27 mouse cellular contexts compared by ENCODE assay signal in the genomic region with DNA sequence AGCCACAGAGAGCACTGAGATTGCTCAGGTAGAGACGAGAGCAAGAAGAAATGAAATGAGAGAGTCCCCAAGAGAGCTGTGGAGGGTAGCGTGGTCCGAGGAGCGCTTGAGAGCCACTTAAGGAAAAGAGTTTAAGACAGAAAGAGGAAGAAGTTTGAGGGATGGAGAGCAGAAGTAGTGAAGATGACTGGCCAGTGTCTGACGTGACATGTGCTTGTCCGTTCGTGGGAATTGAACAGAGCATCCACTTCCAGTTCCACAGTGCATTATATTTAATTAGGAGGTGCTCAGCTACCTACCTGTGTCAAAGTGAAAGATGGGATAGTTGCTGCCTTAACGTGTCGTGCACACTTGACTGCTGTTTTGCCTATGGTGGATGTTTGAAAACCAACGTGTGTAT. TPM values are rescaled to one million over a fixed set of nuclear protein-coding genes. Genes with fewer than 3 reads are reported as not detected.
DNase-seq lines count a peak whose midpoint lies in the region; ATAC-seq and TF ChIP-seq lines count a peak whose summit lies in the region.
"Had no signal": no experiment of that assay in that cellular context is flagged by ENCODE, and none has a peak within 500 bp of the region (broad histone marks: within the 10 kb centered on the region; RNA-seq: fewer than 3 reads in every experiment).

No protein-coding gene starts in this region.

- no peaks in the 10 kb centered on the region for H3K27me3 ChIP-seq in CH12.LX (replicated peaks)
- H3K27me3 ChIP-seq in intestine, embryonic 15.5 days (replicated peaks), result no peaks in the 10 kb centered on the region
- H3K27me3 ChIP-seq in midbrain, embryonic 10.5 days (ENCODE audit: low read depth, poor library complexity, severe bottlenecking), result no peaks in the 10 kb centered on the region
- H3K27me3 ChIP-seq: embryonic facial prominence, embryonic 13.5 days; embryonic facial prominence, embryonic 15.5 days; forebrain, embryonic 12.5 days; Patski had no signal

- TF ChIP-seq POLR2A in CH12.LX (IDR thresholded peaks at IDR 0.05; ENCODE audit: low read depth, low read length), result no peak

- dilution Hi-C loops in CH12.LX (cut with MboI; ENCODE audit: extremely low pct_ligation_motif_present, extremely low pct_unique_long_range_greater_than_20kb, low sequenced_read_pairs), result no loop called here

- peaks cover 8 to 50% of the 10 kb centered on the region in 2 experiments for H3K4me1 ChIP-seq in CH12.LX (ENCODE audit: control insufficient read depth in 1 of 2, insufficient read depth in 2 of 2)
- H3K4me1 ChIP-seq in intestine, embryonic 15.5 days (replicated peaks), result no peaks in the 10 kb centered on the region
- H3K4me1 ChIP-seq in midbrain, embryonic 10.5 days, result no peaks in the 10 kb centered on the region
- H3K4me1 ChIP-seq: embryonic facial prominence, embryonic 13.5 days; embryonic facial prominence, embryonic 15.5 days; forebrain, embryonic 12.5 days had no signal

- peak; percentile 78 for DNase-seq in heart, adult 11 months
- DNase-seq in heart, postnatal 10 days, result no peak
- no peak for DNase-seq in CH12.LX (ENCODE audit: extremely low read depth)
- DNase-seq in lung, postnatal 4 days, result no peak
- no peak for DNase-seq in midbrain, embryonic 10.5 days (ENCODE audit: low spot score)
- DNase-seq: adrenal gland, adult 8-10 months; adrenal gland, postnatal 14 days; adrenal gland, postnatal 36 days; B cell, adult 2 months; cerebellum, adult 11-12 months; cerebellum, adult 2 months; cerebellum, adult 9-10 months; cerebellum, postnatal 10 days; cerebellum, postnatal 25 days; embryo, embryonic 11 days had no signal

- no peak overlapping the region; the same call in 1 of the 2 replicates for H3K4me2 ChIP-seq in CH12.LX (ENCODE audit: insufficient read depth, low read depth, poor library complexity, severe bottlenecking)
- no peak overlapping the region for H3K4me2 ChIP-seq in intestine, embryonic 15.5 days (replicated peaks)
- H3K4me2 ChIP-seq: embryonic facial prominence, embryonic 13.5 days; embryonic facial prominence, embryonic 15.5 days; forebrain, embryonic 12.5 days had no signal

- no peak overlapping the region for H3K4me3 ChIP-seq in CH12.LX (replicated peaks in 1 of 3; ENCODE audit: low read depth in 2 of 3, low read length in 2 of 3, poor library complexity in 1 of 3)
- no peak overlapping the region for H3K4me3 ChIP-seq in intestine, embryonic 15.5 days (replicated peaks)
- no peak overlapping the region for H3K4me3 ChIP-seq in midbrain, embryonic 10.5 days
- H3K4me3 ChIP-seq: embryonic facial prominence, embryonic 13.5 days; embryonic facial prominence, embryonic 15.5 days; erythroblast, embryonic 14.5 days; forebrain, embryonic 10.5 days; forebrain, embryonic 12.5 days had no signal

- peaks cover 2 to 30% of the 10 kb centered on the region in 2 experiments for H3K36me3 ChIP-seq in CH12.LX (replicated peaks in 1 of 2; ENCODE audit: control insufficient read depth in 1 of 2, insufficient read depth in 1 of 2, low read length in 1 of 2)
- no peaks in the 10 kb centered on the region for H3K36me3 ChIP-seq in intestine, embryonic 15.5 days
- peaks cover 23% of the 10 kb centered on the region for H3K36me3 ChIP-seq in midbrain, embryonic 10.5 days

- WGBS in intestine, embryonic 15.5 days, result 86% methylated on average over 10 of the region's 10 CpGs
- 94% methylated on average over 10 of the region's 10 CpGs for WGBS in midbrain, embryonic 10.5 days

- no peaks in the 10 kb centered on the region for H3K79me2 ChIP-seq in CH12.LX (replicated peaks; ENCODE audit: control insufficient read depth, extremely low read depth, insufficient read depth, poor library complexity, severe bottlenecking)

- in situ Hi-C loops in CH12.LX (cut with MboI; ENCODE audit: low pct_ligation_motif_present, low pct_unique_long_range_greater_than_20kb, low sequenced_read_pairs), result no loop called here

- no peak overlapping the region for H3K9ac ChIP-seq in CH12.LX (ENCODE audit: insufficient read depth, low read depth)
- H3K9ac ChIP-seq in intestine, embryonic 15.5 days, result no peak overlapping the region
- H3K9ac ChIP-seq: embryonic facial prominence, embryonic 13.5 days; embryonic facial prominence, embryonic 15.5 days; forebrain, embryonic 12.5 days had no signal

- no peak for TF ChIP-seq RAD21 in CH12.LX (IDR thresholded peaks at IDR 0.05; ENCODE audit: low read depth, low read length)

- peak; percentile 86 for ATAC-seq in granulocyte monocyte progenitor cell, adult 5-6 weeks (replicated peaks; ENCODE audit: poor library complexity, severe bottlenecking)
- ATAC-seq in megakaryocyte progenitor cell, adult 5-6 weeks (replicated peaks; ENCODE audit: poor library complexity), result peak; percentile 56
- no peak for ATAC-seq in intestine, embryonic 15.5 days
- ATAC-seq: forebrain, embryonic 14.5 days; forebrain, embryonic 16.5 days; Patski had no signal

- no peak for TF ChIP-seq EP300 in CH12.LX (IDR thresholded peaks at IDR 0.05; ENCODE audit: low read length)

- no peak for TF ChIP-seq CTCF in CH12.LX (conservative IDR thresholded peaks at IDR 0.05 in 1 of 2, IDR thresholded peaks at IDR 0.05 in 1 of 2; ENCODE audit: low read depth in 2 of 2, low read length in 2 of 2)

- H3K9me3 ChIP-seq in CH12.LX (replicated peaks; ENCODE audit: low read length), result peaks cover 3% of the 10 kb centered on the region
- H3K9me3 ChIP-seq in intestine, embryonic 15.5 days, result no peaks in the 10 kb centered on the region
- no peaks in the 10 kb centered on the region; the same call in 1 of the 2 replicates for H3K9me3 ChIP-seq in midbrain, embryonic 10.5 days (replicated peaks)
- H3K9me3 ChIP-seq: embryonic facial prominence, embryonic 13.5 days; embryonic facial prominence, embryonic 15.5 days; forebrain, embryonic 12.5 days had no signal

- intact Hi-C loops in heart, postnatal 10 days (cut with DNase I), result no loop called here

- H3K27ac ChIP-seq in CH12.LX (ENCODE audit: insufficient read depth, low read depth), result no peak overlapping the region
- H3K27ac ChIP-seq in intestine, embryonic 15.5 days, result no peak overlapping the region
- no peak overlapping the region for H3K27ac ChIP-seq in midbrain, embryonic 10.5 days (replicated peaks)
- H3K27ac ChIP-seq: embryonic facial prominence, embryonic 13.5 days; embryonic facial prominence, embryonic 15.5 days; forebrain, embryonic 10.5 days; forebrain, embryonic 12.5 days had no signal

TF ChIP-seq in CH12.LX, 34 proteins besides CTCF, POLR2A, EP300 and RAD21:
- TF ChIP-seq USF1 (IDR thresholded peaks at IDR 0.05; ENCODE audit: low read depth, low read length), result no peak
- TF ChIP-seq ZKSCAN1 (IDR thresholded peaks at IDR 0.05; ENCODE audit: borderline replicate concordance, low read depth, low read length), result no peak
- TF ChIP-seq MEF2A (IDR thresholded peaks at IDR 0.05; ENCODE audit: borderline replicate concordance, low read depth, low read length), result no peak
- 0 out of 2 replicates have a peak, but pooled peaks have one; percentile 65 for TF ChIP-seq MYC (IDR thresholded peaks at IDR 0.05; ENCODE audit: low read depth, low read length)
- no peak for TF ChIP-seq USF2 (conservative IDR thresholded peaks at IDR 0.05; ENCODE audit: low read depth, low read length)
- no peak for TF ChIP-seq NELFE (IDR thresholded peaks at IDR 0.05; ENCODE audit: low read depth, low read length)

RNA-seq across cellular contexts. Expression of gene Gpr183, which starts 8.1 kb away (rescaled TPM):
- 1 to 10 TPM; 1.3 TPM for total RNA-seq in heart, postnatal 10 days (2021)
- total RNA-seq in CH12.LX (2012; rRNA removed) (3.6 and 4.0 TPM in 2 replicates), CH12.LX (2014; rRNA removed) (16.2 and 16.3 TPM in 2 replicates)
- polyA plus RNA-seq in CH12.LX (2012; ENCODE audit: insufficient read length, low read depth), result 8.3 and 8.7 TPM in 2 replicates
- 3.2 and 3.3 TPM in 2 replicates for total RNA-seq in granulocyte monocyte progenitor cell, adult 5-6 weeks (2014; fragmentation: Nextera tagmentation)
- 3.4 and 3.7 TPM in 2 replicates for total RNA-seq in granulocyte monocyte progenitor cell, adult 5-6 weeks (2017)
- total RNA-seq in megakaryocyte progenitor cell, adult 5-6 weeks (2015), result 4.0 and 7.1 TPM in 2 replicates
- 2.2 and 3.5 TPM in 2 replicates for total RNA-seq in megakaryocyte progenitor cell, adult 5-6 weeks (2017)
- polyA plus RNA-seq in intestine, embryonic 15.5 days (2015; fragmentation: Nextera tagmentation; extraction: Ambion mirVana), result 3.7 TPM in 2 replicates
- polyA plus RNA-seq in midbrain, embryonic 10.5 days (2016; fragmentation: Nextera tagmentation; extraction: Ambion mirVana), result 1.8 and 1.9 TPM in 2 replicates
- polyA plus RNA-seq: Patski had no signal

RNA-seq across cellular contexts. Expression of gene Gpr18, which starts 57.5 kb away (rescaled TPM):
- total RNA-seq in heart, postnatal 10 days (2021), result under 1 TPM; 0.27 to 0.45 TPM
- total RNA-seq in CH12.LX (2012; rRNA removed) (26.8 and 33.5 TPM in 2 replicates), CH12.LX (2014; rRNA removed) (32.5 and 37.0 TPM in 2 replicates)
- polyA plus RNA-seq in CH12.LX (2012; ENCODE audit: insufficient read length, low read depth), result 37.8 and 46.2 TPM in 2 replicates
- 0.60 and 3.1 TPM in 2 replicates for total RNA-seq in granulocyte monocyte progenitor cell, adult 5-6 weeks (2014; fragmentation: Nextera tagmentation)
- total RNA-seq in granulocyte monocyte progenitor cell, adult 5-6 weeks (2017), result 0.43 TPM in 1 of 2 replicates, not detected in the other
- total RNA-seq in megakaryocyte progenitor cell, adult 5-6 weeks (2015), result 0.68 and 2.1 TPM in 2 replicates
- total RNA-seq in megakaryocyte progenitor cell, adult 5-6 weeks (2017), result 0.34 and 1.9 TPM in 2 replicates
- 0.29 and 0.34 TPM in 2 replicates for polyA plus RNA-seq in intestine, embryonic 15.5 days (2015; fragmentation: Nextera tagmentation; extraction: Ambion mirVana)
- polyA plus RNA-seq in midbrain, embryonic 10.5 days (2016; fragmentation: Nextera tagmentation; extraction: Ambion mirVana), result 0.07 and 0.20 TPM in 2 replicates
- polyA plus RNA-seq: cerebellum, adult 2 months; erythroblast, embryonic 14.5 days; forebrain, embryonic 14.5 days; G1E had no signal

Comparison
In these comparisons a context has a peak if more than half of its experiments do, and no peak if none do; other contexts are left out.
1. RNA of gene Gpr18, which starts 57.5 kb away (total RNA-seq): 26.8 to 37.0 TPM in CH12.LX; 0.43 to 3.1 TPM in granulocyte monocyte progenitor cell, adult 5-6 weeks, 0.34 to 2.1 TPM in megakaryocyte progenitor cell, adult 5-6 weeks and 0.27 to 0.45 TPM in heart, postnatal 10 days; every median in the first group is over 4 times any median in the second.